Mouse (Mus musculus): ENCODE measurements around the gene Daxx. TPM values are rescaled to one million over a fixed set of nuclear protein-coding genes. Genes with fewer than 3 reads are reported as not detected.
"Not testable (repeated sequence)": the region's sequence is repeated elsewhere in the genome, so short reads cannot be mapped to it uniquely, and the experiment has no call there.

Daxx gene
- polyA plus RNA-seq, 1 experiment from 2014 or later = 41.6 TPM

GRCm38 (mm10) chr17:33900989-33901314 is 8.3 kb upstream of the Daxx start:
- 76% methylated on average over 4 of the region's 4 CpGs for WGBS
- Histone ChIP-seq H3K4me1 (ENCODE audit: control insufficient read depth, insufficient read depth, low read length) (no peaks in the 10 kb centered on the region), H3K4me2 (ENCODE audit: low read depth, low read length) (no peak overlapping the region), H3K9me3 (ENCODE audit: control insufficient read depth, low read length) (no peaks in the 10 kb centered on the region), H3K36me3 (ENCODE audit: control insufficient read depth, insufficient read depth, low read length) (no peaks in the 10 kb centered on the region), H3K9ac (ENCODE audit: low read depth, low read length) (no peak overlapping the region), H3K4me3 (ENCODE audit: low read length) (no peak overlapping the region), H3K27ac (ENCODE audit: low read length) (no peak overlapping the region), H3K27me3 (replicated peaks; ENCODE audit: control insufficient read depth, insufficient read depth, low read length) (no peaks in the 10 kb centered on the region)
- no peak for ATAC-seq

- Histone ChIP-seq H3K9me3 (ENCODE audit: control insufficient read depth, low read length) (no peaks in the 10 kb centered on the region), H3K4me3 (ENCODE audit: low read length) (no peak overlapping the region), H3K4me1 (ENCODE audit: control insufficient read depth, insufficient read depth, low read length) (no peaks in the 10 kb centered on the region), H3K27me3 (replicated peaks; ENCODE audit: control insufficient read depth, insufficient read depth, low read length) (no peaks in the 10 kb centered on the region), H3K27ac (ENCODE audit: low read length) (no peak overlapping the region), H3K4me2 (ENCODE audit: low read depth, low read length) (no peak overlapping the region), H3K9ac (ENCODE audit: low read depth, low read length) (no peak overlapping the region), H3K36me3 (ENCODE audit: control insufficient read depth, insufficient read depth, low read length) (no peaks in the 10 kb centered on the region)
- 57% methylated on average over 4 of the region's 4 CpGs for WGBS
- ATAC-seq = no peak
Measured at GRCm38 (mm10) chr17:33901653-33902052, 7.6 kb upstream of the Daxx start.

GRCm38 (mm10) chr17:33902079-33902478 is 7.1 kb upstream of the Daxx start:
- H3K4me1 ChIP-seq (ENCODE audit: control insufficient read depth, insufficient read depth, low read length) = no peaks in the 10 kb centered on the region
- WGBS = 29% methylated on average over 4 of the region's 4 CpGs
- ATAC-seq = no peak

GRCm38 (mm10) chr17:33902491-33902890 is 6.7 kb upstream of the Daxx start:
- no peak for ATAC-seq
- no peaks in the 10 kb centered on the region for H3K27me3 ChIP-seq (replicated peaks; ENCODE audit: control insufficient read depth, insufficient read depth, low read length)
- H3K4me1 ChIP-seq (ENCODE audit: control insufficient read depth, insufficient read depth, low read length) = no peaks in the 10 kb centered on the region
- no peak overlapping the region for H3K27ac ChIP-seq (ENCODE audit: low read length)
- H3K36me3 ChIP-seq (ENCODE audit: control insufficient read depth, insufficient read depth, low read length) = no peaks in the 10 kb centered on the region
- no peak overlapping the region for H3K4me2 ChIP-seq (ENCODE audit: low read depth, low read length)
- no peak overlapping the region for H3K9ac ChIP-seq (ENCODE audit: low read depth, low read length)
- H3K9me3 ChIP-seq (ENCODE audit: control insufficient read depth, low read length) = no peaks in the 10 kb centered on the region
- 79% methylated on average over 7 of the region's 7 CpGs for WGBS
- no peak overlapping the region for H3K4me3 ChIP-seq (ENCODE audit: low read length)

More at GRCm38 (mm10) chr17:33902079-33902478, 7.1 kb upstream of the Daxx start:
- Histone ChIP-seq H3K4me2 (ENCODE audit: low read depth, low read length) (no peak overlapping the region), H3K9ac (ENCODE audit: low read depth, low read length) (no peak overlapping the region), H3K4me3 (ENCODE audit: low read length) (no peak overlapping the region), H3K36me3 (ENCODE audit: control insufficient read depth, insufficient read depth, low read length) (no peaks in the 10 kb centered on the region), H3K27me3 (replicated peaks; ENCODE audit: control insufficient read depth, insufficient read depth, low read length) (no peaks in the 10 kb centered on the region), H3K9me3 (ENCODE audit: control insufficient read depth, low read length) (no peaks in the 10 kb centered on the region), H3K27ac (ENCODE audit: low read length) (no peak overlapping the region)

GRCm38 (mm10) chr17:33903911-33904651 is 5.1 kb upstream of the Daxx start:
- not testable (repeated sequence) for H3K4me1 ChIP-seq (ENCODE audit: control insufficient read depth, insufficient read depth, low read length); H3K36me3 ChIP-seq (ENCODE audit: control insufficient read depth, insufficient read depth, low read length); H3K4me2 ChIP-seq (ENCODE audit: low read depth, low read length); H3K27ac ChIP-seq (ENCODE audit: low read length); ATAC-seq; H3K4me3 ChIP-seq (ENCODE audit: low read length); H3K27me3 ChIP-seq (replicated peaks; ENCODE audit: control insufficient read depth, insufficient read depth, low read length); H3K9me3 ChIP-seq (ENCODE audit: control insufficient read depth, low read length); H3K9ac ChIP-seq (ENCODE audit: low read depth, low read length)
- WGBS = 67% methylated on average over 6 of the region's 6 CpGs

GRCm38 (mm10) chr17:33904835-33905234 is 4.4 kb upstream of the Daxx start, which contains the start of gene Platr17:
Platr17 (plus strand) TSS chr17:33905135.
- H3K27me3 ChIP-seq (replicated peaks; ENCODE audit: control insufficient read depth, insufficient read depth, low read length); H3K9ac ChIP-seq (ENCODE audit: low read depth, low read length); H3K9me3 ChIP-seq (ENCODE audit: control insufficient read depth, low read length); H3K4me2 ChIP-seq (ENCODE audit: low read depth, low read length); H3K4me1 ChIP-seq (ENCODE audit: control insufficient read depth, insufficient read depth, low read length); H3K36me3 ChIP-seq (ENCODE audit: control insufficient read depth, insufficient read depth, low read length); H3K27ac ChIP-seq (ENCODE audit: low read length); H3K4me3 ChIP-seq (ENCODE audit: low read length); ATAC-seq: not testable (repeated sequence)
- 33% methylated on average over 4 of the region's 4 CpGs for WGBS

GRCm38 (mm10) chr17:33908331-33909076 is 710 bp upstream of the Daxx start:
- H3K27ac ChIP-seq (ENCODE audit: low read length) = peak overlapping the region; percentile 95
- WGBS = under 1% methylated on average over 41 of the region's 44 CpGs
- peak overlapping the region; percentile 95 for H3K4me2 ChIP-seq (ENCODE audit: low read depth, low read length)
- no peaks in the 10 kb centered on the region for H3K27me3 ChIP-seq (replicated peaks; ENCODE audit: control insufficient read depth, insufficient read depth, low read length)
- H3K9me3 ChIP-seq (ENCODE audit: control insufficient read depth, low read length) = no peaks in the 10 kb centered on the region
- H3K36me3 ChIP-seq (ENCODE audit: control insufficient read depth, insufficient read depth, low read length) = peaks cover 14% of the 10 kb centered on the region
- peak overlapping the region; percentile 99 for H3K9ac ChIP-seq (ENCODE audit: low read depth, low read length)
- H3K4me1 ChIP-seq (ENCODE audit: control insufficient read depth, insufficient read depth, low read length) = peaks cover 9% of the 10 kb centered on the region; the same call in 1 of the 2 replicates
- peak; percentile 70 for ATAC-seq
- peak overlapping the region; percentile 91 for H3K4me3 ChIP-seq (ENCODE audit: low read length)

- peak overlapping the region; percentile 65 for H3K4me2 ChIP-seq (ENCODE audit: low read depth, low read length)
- H3K27me3 ChIP-seq (replicated peaks; ENCODE audit: control insufficient read depth, insufficient read depth, low read length) = no peaks in the 10 kb centered on the region
- peak; percentile 8 for ATAC-seq
- WGBS = under 1% methylated on average over 14 of the region's 14 CpGs
- peak overlapping the region; percentile 96 for H3K27ac ChIP-seq (ENCODE audit: low read length)
- H3K9me3 ChIP-seq (ENCODE audit: control insufficient read depth, low read length) = no peaks in the 10 kb centered on the region
- peak overlapping the region; percentile 99 for H3K9ac ChIP-seq (ENCODE audit: low read depth, low read length)
- H3K4me1 ChIP-seq (ENCODE audit: control insufficient read depth, insufficient read depth, low read length) = peaks cover 10% of the 10 kb centered on the region
- peaks cover 23% of the 10 kb centered on the region for H3K36me3 ChIP-seq (ENCODE audit: control insufficient read depth, insufficient read depth, low read length)
- H3K4me3 ChIP-seq (ENCODE audit: low read length) = peak overlapping the region; percentile 91
Measured at GRCm38 (mm10) chr17:33909869-33910250, 646 bp downstream of the Daxx start.

GRCm38 (mm10) chr17:33910346-33911051 is 1.3 kb downstream of the Daxx start:
- no peaks in the 10 kb centered on the region for H3K9me3 ChIP-seq (ENCODE audit: control insufficient read depth, low read length)
- H3K4me2 ChIP-seq (ENCODE audit: low read depth, low read length) = peak overlapping the region; percentile 65
- no peaks in the 10 kb centered on the region for H3K27me3 ChIP-seq (replicated peaks; ENCODE audit: control insufficient read depth, insufficient read depth, low read length)
- peak overlapping the region; percentile 99 for H3K9ac ChIP-seq (ENCODE audit: low read depth, low read length)
- WGBS = 45% methylated on average over 11 of the region's 11 CpGs
- H3K36me3 ChIP-seq (ENCODE audit: control insufficient read depth, insufficient read depth, low read length) = peaks cover 23% of the 10 kb centered on the region
- peak overlapping the region; percentile 91 for H3K4me3 ChIP-seq (ENCODE audit: low read length)
- ATAC-seq = no peak
- H3K27ac ChIP-seq (ENCODE audit: low read length) = peak overlapping the region; percentile 96
- peaks cover 16% of the 10 kb centered on the region for H3K4me1 ChIP-seq (ENCODE audit: control insufficient read depth, insufficient read depth, low read length)

All from intestine, embryonic 16.5 days (tissue).